Mouse (Mus musculus) MEL (cell line): ENCODE data around the gene Trim50. TPM values are rescaled to one million over a fixed set of nuclear protein-coding genes. Genes with fewer than 3 reads are reported as not detected.
A peak's percentile ranks its signal among the peaks of the same experiment; 100 is the strongest.

Source experiments
- DNase-seq: peaks from one replicate; pipeline ENCODE4 v3.0.0; 2011; ENCODE audit warnings: low read depth, low spot score
- H3K27ac ChIP-seq: 2 replicates; pipeline ENCODE4 v1.5.1; 2012; ENCODE audit warnings: low read depth, mild to moderate bottlenecking, control low read depth, low read length, moderate library complexity; ENCODE audit not compliant: control insufficient read depth
- H3K27me3 ChIP-seq, 2 experiments: fragments of 150-350 bp in 1 of 2; sonication (generic) in 1 of 2; 2 replicates each; pipeline ENCODE4 v1.6.1; 2012; ENCODE audit warnings: low read length in 2 of 2, mild to moderate bottlenecking in 2 of 2, improper control_type of control experiment in 1 of 2, moderate library complexity in 1 of 2; ENCODE audit not compliant: insufficient read depth in 2 of 2, control insufficient read depth in 1 of 2
- H3K36me3 ChIP-seq, 2 experiments: 2 replicates each; pipeline ENCODE4 v1.6.1; 2012 to 2014; ENCODE audit warnings: low read length in 2 of 2, improper control_type of control experiment in 1 of 2, inconsistent platforms in 1 of 2, mild to moderate bottlenecking in 1 of 2; ENCODE audit not compliant: insufficient read depth in 2 of 2, control insufficient read depth in 1 of 2
- H3K4me1 ChIP-seq, 2 experiments: fragments of 150-350 bp in 1 of 2; sonication (generic) in 1 of 2; 2 replicates each; pipeline ENCODE4 v1.6.1; 2012; ENCODE audit warnings: low read length in 2 of 2, improper control_type of control experiment in 1 of 2, mild to moderate bottlenecking in 1 of 2; ENCODE audit not compliant: insufficient read depth in 2 of 2, control insufficient read depth in 1 of 2
- H3K4me3 ChIP-seq, 2 experiments: fragments of 150-350 bp in 1 of 2; sonication (generic) in 1 of 2; 2 replicates each; pipeline ENCODE4 v1.5.1; 2012; ENCODE audit warnings: low read depth in 2 of 2, low read length in 2 of 2, mild to moderate bottlenecking in 2 of 2, moderate library complexity in 2 of 2, control low read depth in 1 of 2, improper control_type of control experiment in 1 of 2; ENCODE audit not compliant: control insufficient read depth in 1 of 2, insufficient read depth in 1 of 2
- H3K79me2 ChIP-seq: 2 replicates; pipeline ENCODE4 v1.6.1; 2012; ENCODE audit warnings: mild to moderate bottlenecking, low read length, moderate library complexity; ENCODE audit not compliant: control insufficient read depth, poor library complexity, insufficient read depth
- H3K9ac ChIP-seq: 2 replicates; pipeline ENCODE4 v1.6.1; 2012; ENCODE audit warnings: low read depth, mild to moderate bottlenecking, control low read depth, low read length, moderate library complexity; ENCODE audit not compliant: control insufficient read depth, poor library complexity, severe bottlenecking
- H3K9me3 ChIP-seq: fragments of 150-350 bp; sonication (generic); replicated peaks from 2 replicates; pipeline ENCODE4 v1.6.1; 2012; ENCODE audit warnings: mild to moderate bottlenecking, low read length, improper control_type of control experiment, moderate library complexity; ENCODE audit not compliant: insufficient read depth
- CTCF ChIP-seq, 3 experiments: IDR thresholded peaks in 2 of 3; conservative IDR thresholded peaks in 1 of 3; 2 replicates each; pipeline ENCODE4 v1.5.1; 2011 to 2012; ENCODE audit warnings: low read length in 3 of 3, low read depth in 2 of 3, mild to moderate bottlenecking in 2 of 3, improper control_type of control experiment in 1 of 3, inconsistent platforms in 1 of 3, mixed read lengths in 1 of 3, moderate library complexity in 1 of 3; ENCODE audit not compliant: control insufficient read depth in 1 of 3, insufficient read depth in 1 of 3, poor library complexity in 1 of 3, severe bottlenecking in 1 of 3
- GABPA ChIP-seq: IDR thresholded peaks from 2 replicates; pipeline ENCODE4 v1.6.1; 2012; ENCODE audit warnings: low read depth, mild to moderate bottlenecking, inconsistent platforms, low read length, improper control_type of control experiment, moderate library complexity
- GATA1 ChIP-seq: IDR thresholded peaks from 2 replicates; pipeline ENCODE4 v1.6.1; 2011; ENCODE audit warnings: low read depth, low read length, improper control_type of control experiment
- HCFC1 ChIP-seq: IDR thresholded peaks from 2 replicates; pipeline ENCODE4 v1.6.1; 2012; ENCODE audit warnings: low read depth, mild to moderate bottlenecking, inconsistent platforms, low read length, improper control_type of control experiment, moderate library complexity
- JUND ChIP-seq: IDR thresholded peaks from 2 replicates; pipeline ENCODE4 v1.6.1; 2011; ENCODE audit warnings: low read depth, mild to moderate bottlenecking, improper control_type of control experiment, low read length
- KAT2A ChIP-seq: conservative IDR thresholded peaks from 2 replicates; pipeline ENCODE4 v1.6.1; 2012; ENCODE audit warnings: low read depth, low read length, improper control_type of control experiment, inconsistent platforms
- MAZ ChIP-seq: IDR thresholded peaks from 2 replicates; pipeline ENCODE4 v1.6.1; 2012; ENCODE audit warnings: low read depth, mild to moderate bottlenecking, inconsistent platforms, low read length, improper control_type of control experiment
- MEF2A ChIP-seq: IDR thresholded peaks from 2 replicates; pipeline ENCODE4 v1.6.1; 2014; ENCODE audit warnings: low read depth, mild to moderate bottlenecking, inconsistent platforms, low read length, improper control_type of control experiment; ENCODE audit not compliant: poor library complexity, insufficient replicate concordance, severe bottlenecking; ENCODE audit errors: extremely low read depth
- MXI1 ChIP-seq: IDR thresholded peaks from 2 replicates; pipeline ENCODE4 v1.6.1; 2011; ENCODE audit warnings: mild to moderate bottlenecking, low read depth, low read length, improper control_type of control experiment
- MYB ChIP-seq: IDR thresholded peaks from 2 replicates; pipeline ENCODE4 v1.6.1; 2011; ENCODE audit warnings: mild to moderate bottlenecking, low read depth, low read length, improper control_type of control experiment
- MYC ChIP-seq: IDR thresholded peaks from 2 replicates; pipeline ENCODE4 v1.6.1; 2011; ENCODE audit warnings: low read depth, mild to moderate bottlenecking, low read length, improper control_type of control experiment, moderate library complexity
- NELFE ChIP-seq: IDR thresholded peaks from 2 replicates; pipeline ENCODE4 v1.6.1; 2011; ENCODE audit warnings: low read depth, low read length, improper control_type of control experiment
- POLR2AphosphoS2 ChIP-seq: IDR thresholded peaks from 2 replicates; pipeline ENCODE4 v1.6.1; 2011; ENCODE audit warnings: low read length, improper control_type of control experiment
- POLR2AphosphoS5 ChIP-seq: IDR thresholded peaks from 2 replicates; pipeline ENCODE4 v1.6.1; 2012; ENCODE audit warnings: low read depth, borderline replicate concordance, mild to moderate bottlenecking, inconsistent platforms, low read length, moderate library complexity, mixed read lengths
- RAD21 ChIP-seq: IDR thresholded peaks from 2 replicates; pipeline ENCODE4 v1.6.1; 2011; ENCODE audit warnings: mild to moderate bottlenecking, low read depth, low read length, improper control_type of control experiment
- RCOR1 ChIP-seq: IDR thresholded peaks from 2 replicates; pipeline ENCODE4 v1.6.1; 2012; ENCODE audit warnings: low read depth, mild to moderate bottlenecking, inconsistent platforms, low read length, improper control_type of control experiment
- SIN3A ChIP-seq: IDR thresholded peaks from 2 replicates; pipeline ENCODE4 v1.6.1; 2012; ENCODE audit warnings: low read length, improper control_type of control experiment, inconsistent platforms
- SMC3 ChIP-seq: IDR thresholded peaks from 2 replicates; pipeline ENCODE4 v1.6.1; 2011; ENCODE audit warnings: low read depth, low read length, improper control_type of control experiment
- TBP ChIP-seq: IDR thresholded peaks from 2 replicates; pipeline ENCODE4 v1.8.0; 2011; ENCODE audit warnings: low read depth, low read length, improper control_type of control experiment
- USF2 ChIP-seq, 2 experiments: IDR thresholded peaks; 2 replicates each; pipeline ENCODE4 v1.6.1; 2011 to 2012; ENCODE audit warnings: improper control_type of control experiment in 2 of 2, low read length in 2 of 2, borderline replicate concordance in 1 of 2, inconsistent platforms in 1 of 2, low read depth in 1 of 2, mild to moderate bottlenecking in 1 of 2; ENCODE audit not compliant: insufficient read depth in 1 of 2
- ZC3H11A ChIP-seq: IDR thresholded peaks from 2 replicates; pipeline ENCODE4 v1.6.1; 2012; ENCODE audit warnings: low read depth, mild to moderate bottlenecking, inconsistent platforms, low read length, improper control_type of control experiment
- ZKSCAN1 ChIP-seq: IDR thresholded peaks from 2 replicates; pipeline ENCODE4 v1.6.1; 2012; ENCODE audit warnings: low read depth, mild to moderate bottlenecking, inconsistent platforms, low read length, improper control_type of control experiment, moderate library complexity
- polyA plus RNA-seq, 2 experiments: library from polyadenylated mRNA; stranded (reverse) in 1 of 2; unstranded in 1 of 2; fragments of >175 nt in 1 of 2; fragments of >200 nt in 1 of 2; gene quantifications; 2 replicates each; pipeline versions ENCODE4 v1.2.1 to v1.2.4; 2012; ENCODE audit warnings: low replicate concordance in 2 of 2, low read depth in 1 of 2; ENCODE audit not compliant: insufficient read length in 2 of 2, insufficient read depth in 1 of 2, missing spikeins in 1 of 2
- total RNA-seq: library from RNA; depleted of rRNA; stranded (reverse); fragments of 300-350 nt; gene quantifications from 2 replicates; pipeline ENCODE4 v1.2.3, GENCODE M21; 2012

Trim50 gene
- total and polyA plus RNA-seq, 3 experiments, result not detected

GRCm38 (mm10) chr5:135395826-135396225 is 42.7 kb downstream of the Trim50 start (continued):
- TF ChIP-seq KAT2A (no peak), NELFE (no peak), MEF2A (no peak), HCFC1 (peak; percentile 47; the same call in 1 of the 2 replicates), USF2 (IDR thresholded peaks at IDR 0.05; ENCODE audit: borderline replicate concordance in 1 of 2, insufficient read depth in 1 of 2, low read depth in 1 of 2, low read length in 2 of 2) (no peak), RCOR1 (peak; percentile 59)

GRCm38 (mm10) chr5:135399382-135399781 is 46.3 kb downstream of the Trim50 start:
- no peak for TF ChIP-seq MAZ
- no peak for TF ChIP-seq GATA1
- no peak for TF ChIP-seq POLR2AphosphoS2
- no peak overlapping the region for H3K27ac ChIP-seq
- peaks cover 0 to 11% of the 10 kb centered on the region in 2 experiments; a peak in 2 of 4 replicates for H3K36me3 ChIP-seq
- no peaks in the 10 kb centered on the region for H3K9me3 ChIP-seq
- no peak for DNase-seq
- H3K9ac ChIP-seq, result no peak overlapping the region
- H3K4me3 ChIP-seq, result no peak overlapping the region
- peaks cover 3% of the 10 kb centered on the region; the same call in 1 of the 2 replicates for H3K79me2 ChIP-seq
- H3K27me3 ChIP-seq, result no peaks in the 10 kb centered on the region
- H3K4me1 ChIP-seq, result peaks cover 6 to 18% of the 10 kb centered on the region in 2 experiments; a peak in 3 of 4 replicates

- H3K79me2 ChIP-seq, result no peaks in the 10 kb centered on the region
- DNase-seq, result peak; percentile 79
- no peak overlapping the region for H3K27ac ChIP-seq
- TF ChIP-seq POLR2AphosphoS2 (no peak), SIN3A (no peak), MXI1 (no peak), TBP (no peak), CTCF (IDR thresholded peaks at IDR 0.05 in 2 of 3, conservative IDR thresholded peaks at IDR 0.05 in 1 of 3; ENCODE audit: control insufficient read depth in 1 of 3, insufficient read depth in 1 of 3, low read depth in 2 of 3, low read length in 3 of 3, poor library complexity in 1 of 3, severe bottlenecking in 1 of 3) (peak; percentile 90 to 92 (median 91)), POLR2AphosphoS5 (no peak), MEF2A (no peak), RCOR1 (no peak), ZC3H11A (no peak), MYB (no peak), MYC (no peak), JUND (no peak), SMC3 (peak; percentile 66), RAD21 (peak; percentile 73), ZKSCAN1 (no peak), NELFE (no peak), GABPA (no peak)
- TF ChIP-seq, all 39 proteins: peak for 3
- H3K27me3 ChIP-seq, result no peaks in the 10 kb centered on the region
- no peak overlapping the region for H3K4me3 ChIP-seq
- no peaks in the 10 kb centered on the region for H3K9me3 ChIP-seq
- no peak overlapping the region for H3K9ac ChIP-seq
- H3K4me1 ChIP-seq, result peaks cover 6 to 12% of the 10 kb centered on the region in 2 experiments; a peak in 3 of 4 replicates
- peaks cover 0 to 8% of the 10 kb centered on the region in 2 experiments; a peak in 2 of 4 replicates for H3K36me3 ChIP-seq
Observed at GRCm38 (mm10) chr5:135400244-135400643, 47.1 kb downstream of the Trim50 start.
